Mouse (Mus musculus): ENCODE measurements around the gene Ddx39.

- TF ChIP-seq ZC3H11A (IDR thresholded peaks at IDR 0.05; ENCODE audit: low read depth, low read length) = no peak
- TF ChIP-seq CHD2 (IDR thresholded peaks at IDR 0.05; ENCODE audit: low read length) = no peak
- TF ChIP-seq HCFC1 (IDR thresholded peaks at IDR 0.05; ENCODE audit: low read depth, low read length) = no peak
- peak; percentile 66 for TF ChIP-seq GATA1 (IDR thresholded peaks at IDR 0.05; ENCODE audit: low read depth, low read length)
- TF ChIP-seq MAX (IDR thresholded peaks at IDR 0.05; ENCODE audit: low read length) = no peak
- TF ChIP-seq TBP (IDR thresholded peaks at IDR 0.05; ENCODE audit: low read depth, low read length) = 0 out of 2 replicates have a peak, but pooled peaks have one; percentile 15
- no peak for TF ChIP-seq POLR2A (IDR thresholded peaks at IDR 0.05; ENCODE audit: control insufficient read depth in 1 of 2, insufficient read depth in 1 of 2, low read depth in 1 of 2, low read length in 2 of 2, poor library complexity in 1 of 2)
- peak; percentile 28; the same call in 1 of the 2 replicates for TF ChIP-seq SIN3A (IDR thresholded peaks at IDR 0.05; ENCODE audit: low read length)
- no peak for TF ChIP-seq ZNF384 (IDR thresholded peaks at IDR 0.05; ENCODE audit: low read depth, low read length)
- TF ChIP-seq CTCF (IDR thresholded peaks at IDR 0.05 in 2 of 3, conservative IDR thresholded peaks at IDR 0.05 in 1 of 3; ENCODE audit: control insufficient read depth in 1 of 3, insufficient read depth in 1 of 3, low read depth in 2 of 3, low read length in 3 of 3, poor library complexity in 1 of 3, severe bottlenecking in 1 of 3) = no peak
- TF ChIP-seq RAD21 (IDR thresholded peaks at IDR 0.05; ENCODE audit: low read depth, low read length) = no peak
These were observed 50.7 kb downstream of the Ddx39 start for GRCm38 (mm10) chr8:83765663-83766062.
